Mouse (Mus musculus): ENCODE data around the gene Btnl6. TPM values are rescaled to one million over a fixed set of nuclear protein-coding genes. Genes with fewer than 3 reads are reported as not detected.
"Not testable (repeated sequence)": the region's sequence is repeated elsewhere in the genome, so short reads cannot be mapped to it uniquely, and the experiment has no call there.

The Btnl6 gene
- polyA plus RNA-seq, 1 experiment, result not detected

DNA sequence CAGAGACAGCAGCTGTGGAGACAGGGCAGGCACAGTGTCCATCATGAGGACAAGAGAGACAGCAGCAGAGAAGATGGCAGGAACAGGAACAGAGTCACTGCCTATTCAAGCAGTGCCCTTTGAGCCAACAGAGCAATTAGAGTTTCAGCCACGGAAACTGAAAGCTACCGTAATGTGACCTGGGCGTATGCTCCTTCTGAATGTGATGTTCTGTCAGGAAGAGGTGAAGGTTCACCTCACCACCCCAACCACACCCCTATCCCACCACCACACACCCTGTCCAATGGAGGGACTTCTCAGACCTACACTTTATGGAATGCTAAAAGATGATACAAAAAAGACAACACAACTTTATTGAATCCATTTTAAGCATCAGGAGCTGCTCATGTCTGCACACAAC is 19.8 kb downstream of the Btnl6 start:
- not testable (repeated sequence) for DNase-seq (ENCODE audit: low spot score)

DNA sequence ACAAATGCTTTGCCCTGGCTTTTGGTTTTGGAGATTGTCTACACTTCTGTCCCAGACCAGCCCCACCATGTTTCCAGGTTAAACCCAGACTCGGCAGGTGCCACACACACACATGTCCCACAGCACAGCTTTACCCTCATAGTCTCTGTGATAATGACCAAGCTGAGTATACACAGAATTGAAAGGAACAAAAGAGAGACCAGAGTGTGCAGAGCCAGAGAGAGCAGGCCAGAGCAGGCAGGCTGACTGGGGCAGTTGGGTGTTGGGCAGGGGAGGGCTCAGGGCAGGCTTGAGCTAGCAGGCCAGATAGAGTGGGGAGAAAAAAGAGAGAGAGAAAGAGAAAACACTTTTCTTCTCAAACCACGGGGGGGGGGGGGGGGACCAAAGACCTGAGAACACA is 20.6 kb downstream of the Btnl6 start:
- no peak for DNase-seq (ENCODE audit: low spot score)

- not testable (repeated sequence) for DNase-seq (ENCODE audit: low spot score)
These were observed 22.0 kb downstream of the Btnl6 start for GRCm38 (mm10) chr17:34495156-34495555.

GRCm38 (mm10) chr17:34492796-34493195 is 24.4 kb downstream of the Btnl6 start:
- no peak for DNase-seq (ENCODE audit: low spot score)

GRCm38 (mm10) chr17:34477238-34478013 is 39.7 kb downstream of the Btnl6 start, which contains the start of gene Btnl4:
Btnl4 (minus strand) TSS chr17:34477318.
- not testable (repeated sequence) for DNase-seq (ENCODE audit: low spot score)

GRCm38 (mm10) chr17:34476427-34476826 is 40.7 kb downstream of the Btnl6 start:
- no peak for DNase-seq (ENCODE audit: low spot score)

- no peak for DNase-seq (ENCODE audit: low spot score)
These were observed 42.1 kb downstream of the Btnl6 start for GRCm38 (mm10) chr17:34475060-34475459.

DNA sequence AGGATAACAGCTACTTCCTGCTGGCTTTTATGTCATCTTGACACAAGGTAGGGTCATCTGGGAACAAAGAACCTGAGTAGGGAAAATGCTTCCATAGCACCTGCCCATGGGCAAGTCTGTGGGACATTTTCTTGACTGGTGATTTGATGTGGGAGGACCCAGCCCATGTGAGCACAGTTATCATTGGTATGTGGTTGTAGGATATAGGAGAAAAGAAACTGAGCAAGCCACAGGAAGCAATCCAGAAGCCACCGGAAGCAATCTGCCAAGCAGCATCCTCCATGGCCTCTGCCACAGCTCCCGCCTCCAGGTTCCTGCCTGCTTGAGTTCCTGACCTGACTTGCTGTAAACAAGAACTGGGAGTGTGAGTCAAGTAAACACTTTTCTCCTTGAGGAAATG is 46.7 kb downstream of the Btnl6 start:
- no peak for DNase-seq (ENCODE audit: low spot score)

DNA sequence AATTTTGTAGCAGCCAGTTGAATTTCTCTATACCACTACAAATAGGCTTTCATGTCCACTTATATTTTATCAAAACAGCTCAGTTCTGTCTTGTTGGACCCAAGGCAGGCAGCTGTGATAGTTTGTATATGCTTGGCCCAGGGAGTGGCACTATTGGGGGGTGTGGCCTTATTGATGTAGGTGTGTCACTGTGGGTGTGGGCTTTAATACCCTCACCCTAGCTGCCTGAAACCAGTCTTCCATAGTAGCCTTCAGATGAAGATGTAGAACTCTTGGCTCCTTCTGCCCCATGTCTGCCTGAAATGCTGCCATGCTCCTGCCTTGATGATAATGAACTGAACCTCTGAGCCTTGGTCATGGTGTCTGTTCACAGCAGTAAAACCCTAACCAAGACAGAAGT is 51.2 kb downstream of the Btnl6 start:
- not testable (repeated sequence) for DNase-seq (ENCODE audit: low spot score)

DNA sequence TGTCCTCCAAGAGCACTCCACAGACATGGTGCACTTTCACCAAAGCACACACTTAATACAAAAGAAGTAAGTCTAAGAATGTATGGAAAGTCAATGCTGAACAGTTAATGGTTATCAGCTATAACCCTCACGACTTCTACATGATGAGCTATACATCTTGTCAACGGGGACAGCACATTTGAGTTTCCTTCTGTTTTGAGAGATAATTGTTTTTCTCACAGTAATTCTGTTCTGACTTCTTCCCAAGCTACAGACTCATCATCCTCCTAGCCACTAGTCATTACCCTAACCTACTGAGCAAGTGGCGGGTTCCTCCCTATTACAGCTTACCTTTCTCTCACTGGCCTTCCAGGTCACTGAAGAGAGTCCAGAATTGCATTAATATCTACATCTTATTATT is 57.9 kb downstream of the Btnl6 start:
- no peak for DNase-seq (ENCODE audit: low spot score)

Other genes starting within 250 kb of the Btnl6 start
- gene H2-Aa, start 229.5 kb downstream of the Btnl6 start, polyA plus RNA-seq (2012; rRNA removed), result 281 and 288 TPM in 2 replicates
- gene H2-Eb1, start 211.5 kb downstream of the Btnl6 start, polyA plus RNA-seq (2012; rRNA removed), result 248 and 252 TPM in 2 replicates
- gene H2-Eb2, start 191.7 kb downstream of the Btnl6 start, polyA plus RNA-seq (2012; rRNA removed), result 0.09 and 0.18 TPM in 2 replicates
- 0.28 and 0.40 TPM in 2 replicates for gene Btnl2, start 162.5 kb downstream of the Btnl6 start, polyA plus RNA-seq (2012; rRNA removed)
- not detected in 2 replicates for gene Btnl1, start 140.2 kb downstream of the Btnl6 start, polyA plus RNA-seq (2012; rRNA removed)
- 1.2 and 1.6 TPM in 2 replicates for gene BC051142, start 118.5 kb downstream of the Btnl6 start, polyA plus RNA-seq (2012; rRNA removed)
- 0.04 TPM in 1 of 2 replicates, not detected in the other for gene Btnl4, start 40.0 kb downstream of the Btnl6 start, polyA plus RNA-seq (2012; rRNA removed)
- 3.2 and 5.5 TPM in 2 replicates for gene Notch4, start 46.9 kb upstream of the Btnl6 start, polyA plus RNA-seq (2012; rRNA removed)
- 9.5 and 12.6 TPM in 2 replicates for gene Gpsm3, start 72.5 kb upstream of the Btnl6 start, polyA plus RNA-seq (2012; rRNA removed)
- gene Pbx2, start 73.9 kb upstream of the Btnl6 start, polyA plus RNA-seq (2012; rRNA removed), result 55.2 and 58.1 TPM in 2 replicates
- gene Ager, start 80.5 kb upstream of the Btnl6 start, polyA plus RNA-seq (2012; rRNA removed), result 5.1 and 6.1 TPM in 2 replicates
- 82.7 and 91.4 TPM in 2 replicates for gene Rnf5, start 86.3 kb upstream of the Btnl6 start, polyA plus RNA-seq (2012; rRNA removed)
- 104 and 109 TPM in 2 replicates for gene Agpat1, start 86.9 kb upstream of the Btnl6 start, polyA plus RNA-seq (2012; rRNA removed)
- 9.3 and 10.6 TPM in 2 replicates for gene Egfl8, start 98.6 kb upstream of the Btnl6 start, polyA plus RNA-seq (2012; rRNA removed)
- gene Ppt2, start 111.2 kb upstream of the Btnl6 start, polyA plus RNA-seq (2012; rRNA removed), result 22.8 and 24.8 TPM in 2 replicates
- 8.0 and 11.1 TPM in 2 replicates for gene Prrt1, start 112.2 kb upstream of the Btnl6 start, polyA plus RNA-seq (2012; rRNA removed)
- 4.6 and 7.2 TPM in 2 replicates for gene Fkbpl, start 127.4 kb upstream of the Btnl6 start, polyA plus RNA-seq (2012; rRNA removed)
- gene Atf6b, start 129.8 kb upstream of the Btnl6 start, polyA plus RNA-seq (2012; rRNA removed), result 39.2 and 42.1 TPM in 2 replicates
- 74.4 and 93.5 TPM in 2 replicates for gene Tnxb, start 153.2 kb upstream of the Btnl6 start, polyA plus RNA-seq (2012; rRNA removed)
- 55.7 and 73.2 TPM in 2 replicates for gene C4b, start 226.5 kb upstream of the Btnl6 start, polyA plus RNA-seq (2012; rRNA removed)

Data from urinary bladder, adult 2 months (tissue).